Mouse (Mus musculus): Measurements from ENCODE around the gene Gm10666. TPM values are rescaled to one million over a fixed set of nuclear protein-coding genes. Genes with fewer than 3 reads are reported as not detected.
"Not testable (repeated sequence)": the region's sequence is repeated elsewhere in the genome, so short reads cannot be mapped to it uniquely, and the experiment has no call there.

The Gm10666 gene
- not detected in 2 replicates for polyA plus RNA-seq (2014; fragmentation: Nextera tagmentation; extraction: Ambion mirVana)

DNA sequence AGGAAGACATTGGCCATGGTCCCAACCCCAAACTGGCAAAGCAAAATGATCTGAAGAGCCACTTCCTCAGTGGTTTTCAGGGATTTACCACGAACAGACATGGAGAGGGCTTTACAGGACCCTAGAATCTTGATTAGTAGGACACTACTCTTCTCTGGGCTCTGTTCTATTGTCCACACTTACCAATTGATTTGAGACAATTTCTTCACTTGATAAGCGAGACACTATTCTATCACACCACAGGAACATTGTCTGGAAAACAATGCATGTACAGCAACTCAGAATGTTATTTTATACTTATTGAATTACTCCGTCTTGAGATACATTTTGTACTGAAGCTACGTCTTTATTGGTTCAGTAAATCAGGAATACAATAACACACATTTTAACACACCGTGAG lies at the start of gene Gm10666:
Gene Gm10666 (minus strand): TSS at position 101 of the 400 bp plus-strand sequence.
- not testable (repeated sequence) for H3K27ac ChIP-seq (ENCODE audit: low read length); H3K27me3 ChIP-seq (ENCODE audit: control insufficient read depth, insufficient read depth, low read length); H3K9me3 ChIP-seq (ENCODE audit: control insufficient read depth, low read depth, low read length); H3K4me1 ChIP-seq (ENCODE audit: control insufficient read depth, insufficient read depth, low read length); H3K4me3 ChIP-seq (ENCODE audit: low read depth, low read length); H3K4me2 ChIP-seq (replicated peaks; ENCODE audit: low read depth, low read length); H3K9ac ChIP-seq (replicated peaks; ENCODE audit: low read depth, low read length); H3K36me3 ChIP-seq (ENCODE audit: control insufficient read depth, insufficient read depth, low read length); ATAC-seq (ENCODE audit: insufficient number of reproducible peaks, insufficient read depth, low FRiP score, low read depth)
- no CpG with 5 or more reads among the region's 5 CpGs for WGBS

- H3K4me2 ChIP-seq (replicated peaks; ENCODE audit: low read depth, low read length); H3K9me3 ChIP-seq (ENCODE audit: control insufficient read depth, low read depth, low read length); H3K4me3 ChIP-seq (ENCODE audit: low read depth, low read length); ATAC-seq (ENCODE audit: insufficient number of reproducible peaks, insufficient read depth, low FRiP score, low read depth); H3K36me3 ChIP-seq (ENCODE audit: control insufficient read depth, insufficient read depth, low read length); H3K27me3 ChIP-seq (ENCODE audit: control insufficient read depth, insufficient read depth, low read length); H3K9ac ChIP-seq (replicated peaks; ENCODE audit: low read depth, low read length); H3K4me1 ChIP-seq (ENCODE audit: control insufficient read depth, insufficient read depth, low read length); H3K27ac ChIP-seq (ENCODE audit: low read length): not testable (repeated sequence)
- no CpG with 5 or more reads among the region's 3 CpGs for WGBS
Observed at GRCm38 (mm10) chr7:22163935-22164334, 29.4 kb upstream of the Gm10666 start, which contains the start of gene Vmn1r142. TSS of gene Vmn1r142 (minus strand) at chr7:22164035.

GRCm38 (mm10) chr7:22118145-22118544 lies 16.4 kb downstream of the Gm10666 start, which contains the start of gene Gm16451:
TSS of gene Gm16451 (minus strand) at chr7:22118245.
- not testable (repeated sequence) for H3K36me3 ChIP-seq (ENCODE audit: control insufficient read depth, insufficient read depth, low read length); H3K4me3 ChIP-seq (ENCODE audit: low read depth, low read length); H3K9me3 ChIP-seq (ENCODE audit: control insufficient read depth, low read depth, low read length); H3K4me1 ChIP-seq (ENCODE audit: control insufficient read depth, insufficient read depth, low read length); H3K27ac ChIP-seq (ENCODE audit: low read length); H3K4me2 ChIP-seq (replicated peaks; ENCODE audit: low read depth, low read length); ATAC-seq (ENCODE audit: insufficient number of reproducible peaks, insufficient read depth, low FRiP score, low read depth); H3K27me3 ChIP-seq (ENCODE audit: control insufficient read depth, insufficient read depth, low read length); H3K9ac ChIP-seq (replicated peaks; ENCODE audit: low read depth, low read length)
- WGBS = no CpG with 5 or more reads among the region's 2 CpGs

Other genes starting within 250 kb of the Gm10666 start
- not detected in 2 replicates for gene Gm5891, start 213.4 kb downstream of the Gm10666 start, polyA plus RNA-seq (2014; fragmentation: Nextera tagmentation; extraction: Ambion mirVana)
- gene Vmn1r137, start 140.2 kb downstream of the Gm10666 start, polyA plus RNA-seq (2014; fragmentation: Nextera tagmentation; extraction: Ambion mirVana) = not detected in 2 replicates
- not detected in 2 replicates for gene Vmn1r138, start 105.8 kb downstream of the Gm10666 start, polyA plus RNA-seq (2014; fragmentation: Nextera tagmentation; extraction: Ambion mirVana)
- not detected in 2 replicates for gene Gm6176, start 78.4 kb downstream of the Gm10666 start, polyA plus RNA-seq (2014; fragmentation: Nextera tagmentation; extraction: Ambion mirVana)
- not detected in 2 replicates for gene Vmn1r139, start 65.7 kb downstream of the Gm10666 start, polyA plus RNA-seq (2014; fragmentation: Nextera tagmentation; extraction: Ambion mirVana)
- not detected in 2 replicates for gene Gm16451, start 16.5 kb downstream of the Gm10666 start, polyA plus RNA-seq (2014; fragmentation: Nextera tagmentation; extraction: Ambion mirVana)
- not detected in 2 replicates for gene Vmn1r142, start 29.3 kb upstream of the Gm10666 start, polyA plus RNA-seq (2014; fragmentation: Nextera tagmentation; extraction: Ambion mirVana)
- not detected in 2 replicates for gene Vmn1r143, start 54.6 kb upstream of the Gm10666 start, polyA plus RNA-seq (2014; fragmentation: Nextera tagmentation; extraction: Ambion mirVana)
- gene Gm8653, start 66.5 kb upstream of the Gm10666 start, polyA plus RNA-seq (2014; fragmentation: Nextera tagmentation; extraction: Ambion mirVana) = not detected in 2 replicates
- gene Gm8453, start 94.7 kb upstream of the Gm10666 start, polyA plus RNA-seq (2014; fragmentation: Nextera tagmentation; extraction: Ambion mirVana) = not detected in 2 replicates
- not detected in 2 replicates for gene Gm4187, start 195.0 kb upstream of the Gm10666 start, polyA plus RNA-seq (2014; fragmentation: Nextera tagmentation; extraction: Ambion mirVana)
- not detected in 2 replicates for gene Gm8660, start 236.3 kb upstream of the Gm10666 start, polyA plus RNA-seq (2014; fragmentation: Nextera tagmentation; extraction: Ambion mirVana)

All from stomach, embryonic 14.5 days (tissue).